Mouse (Mus musculus): ENCODE results near the gene Cdc42ep1. TPM values are rescaled to one million over a fixed set of nuclear protein-coding genes. Genes with fewer than 3 reads are reported as not detected.

Cdc42ep1 gene
- polyA plus RNA-seq, 1 experiment from 2014 or later: 13.0 TPM

DNA sequence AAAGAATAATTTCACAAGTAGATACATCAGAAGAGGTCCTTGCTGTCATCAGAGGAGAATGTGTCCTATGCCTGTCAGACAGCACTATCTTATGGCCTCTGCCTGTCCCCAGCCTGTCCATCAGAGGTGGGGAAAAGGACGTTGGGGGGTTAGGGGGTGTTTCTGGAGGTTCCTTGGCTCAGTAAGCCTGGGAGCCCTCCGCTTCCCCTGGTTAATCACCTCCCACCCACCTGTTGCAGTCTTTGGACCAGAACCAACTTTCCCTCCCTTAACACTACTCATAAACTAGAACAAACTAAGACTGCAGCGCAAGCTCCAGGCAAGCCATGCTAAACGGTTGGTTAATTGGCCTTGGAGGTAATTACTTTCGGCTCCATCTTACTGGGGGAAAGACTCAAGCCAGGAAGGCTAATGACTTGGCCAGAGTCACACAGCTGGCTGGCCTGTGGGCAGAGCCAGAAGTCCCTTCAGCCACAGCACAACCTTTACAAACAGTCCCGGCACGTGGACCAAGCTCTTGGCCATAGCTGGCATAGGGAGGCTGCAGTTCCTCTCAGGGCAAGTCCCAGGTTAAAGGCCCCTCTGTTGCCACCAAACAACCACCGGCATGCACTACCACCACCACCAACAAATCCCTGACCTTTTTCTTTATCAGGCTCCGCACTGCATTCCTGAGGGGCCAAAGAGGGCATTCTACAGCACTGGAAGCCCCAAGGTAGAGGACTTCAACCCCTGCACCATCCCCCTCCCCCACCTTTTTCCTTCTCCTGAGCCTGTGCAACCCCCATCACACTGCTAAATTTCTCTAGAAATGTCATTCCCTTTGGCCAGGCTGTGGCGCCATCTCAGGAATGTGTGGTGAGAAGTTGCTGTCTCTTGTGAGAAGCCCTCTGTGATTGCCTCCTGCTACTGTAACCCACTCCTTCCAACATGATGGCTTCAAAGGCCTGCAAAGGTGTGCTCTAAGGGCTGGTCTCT, 11.4 kb upstream of the Cdc42ep1 start:
- 57% methylated on average over 10 of the region's 10 CpGs for WGBS (ENCODE audit: insufficient replicate concordance)
- Histone ChIP-seq H3K27me3 (peaks cover 11% of the 10 kb centered on the region; the same call in 1 of the 2 replicates), H3K4me3 (replicated peaks) (no peak overlapping the region), H3K4me2 (peak overlapping the region; percentile 26), H3K27ac (replicated peaks) (peak overlapping the region; percentile 77), H3K4me1 (replicated peaks) (peaks cover 52% of the 10 kb centered on the region), H3K9ac (no peak overlapping the region), H3K9me3 (replicated peaks) (no peaks in the 10 kb centered on the region), H3K36me3 (replicated peaks) (no peaks in the 10 kb centered on the region)
- ATAC-seq (ENCODE audit: insufficient read depth): no peak

DNA sequence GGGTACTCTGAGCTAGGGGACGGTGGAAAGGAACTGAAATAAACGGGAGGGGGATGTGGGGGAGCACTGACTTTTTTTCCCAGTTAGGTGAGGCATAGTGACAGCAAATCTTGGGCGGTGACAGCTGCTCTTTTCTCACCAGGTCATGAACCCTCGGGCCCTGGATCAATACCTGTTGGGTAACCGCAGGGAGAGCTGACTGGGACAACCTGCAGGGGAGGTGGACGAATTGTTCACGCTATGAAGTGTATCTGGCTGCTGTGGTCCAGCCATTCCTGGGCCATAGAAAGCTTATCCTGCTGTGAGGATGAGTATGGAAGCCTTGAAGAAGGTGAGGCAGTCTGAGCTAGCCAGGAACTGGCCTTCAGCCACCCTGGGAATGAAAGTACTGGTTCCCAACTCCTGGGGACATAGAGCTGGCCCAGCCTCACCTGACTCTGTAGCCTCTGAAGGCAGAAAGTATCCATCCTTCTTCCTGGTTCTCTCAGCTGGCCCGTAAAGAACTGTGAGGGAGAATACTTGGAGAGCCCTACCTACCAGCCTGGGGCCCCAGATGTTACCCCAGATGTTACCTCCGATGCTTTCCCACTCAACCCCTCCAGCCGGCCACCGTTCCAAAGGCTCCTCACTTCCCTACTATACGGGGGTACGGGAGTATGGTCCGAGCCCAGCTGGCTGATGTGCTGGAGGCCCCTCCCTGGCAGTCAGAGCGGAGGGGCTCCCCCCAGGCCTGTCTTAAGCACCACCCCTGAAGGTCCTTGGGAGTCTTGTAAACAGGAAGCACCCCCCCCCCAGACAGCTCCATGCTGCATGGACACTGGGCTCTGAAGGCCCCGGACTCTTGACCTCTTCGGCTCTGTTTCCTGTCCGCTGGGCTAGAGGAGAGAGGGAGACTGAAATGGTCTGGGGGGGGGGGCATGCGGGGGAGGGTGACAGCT, 10.4 kb upstream of the Cdc42ep1 start:
- peak overlapping the region; percentile 27 for H3K4me2 ChIP-seq
- H3K9me3 ChIP-seq (replicated peaks): no peaks in the 10 kb centered on the region
- peaks cover 11% of the 10 kb centered on the region; the same call in 1 of the 2 replicates for H3K27me3 ChIP-seq
- peaks cover 53% of the 10 kb centered on the region for H3K4me1 ChIP-seq (replicated peaks)
- H3K9ac ChIP-seq: no peak overlapping the region
- ATAC-seq (ENCODE audit: insufficient read depth): peak; percentile 53
- peak overlapping the region; percentile 77 for H3K27ac ChIP-seq (replicated peaks)
- 44% methylated on average over 19 of the region's 19 CpGs for WGBS (ENCODE audit: insufficient replicate concordance)
- no peaks in the 10 kb centered on the region for H3K36me3 ChIP-seq (replicated peaks)
- no peak overlapping the region for H3K4me3 ChIP-seq (replicated peaks)

DNA sequence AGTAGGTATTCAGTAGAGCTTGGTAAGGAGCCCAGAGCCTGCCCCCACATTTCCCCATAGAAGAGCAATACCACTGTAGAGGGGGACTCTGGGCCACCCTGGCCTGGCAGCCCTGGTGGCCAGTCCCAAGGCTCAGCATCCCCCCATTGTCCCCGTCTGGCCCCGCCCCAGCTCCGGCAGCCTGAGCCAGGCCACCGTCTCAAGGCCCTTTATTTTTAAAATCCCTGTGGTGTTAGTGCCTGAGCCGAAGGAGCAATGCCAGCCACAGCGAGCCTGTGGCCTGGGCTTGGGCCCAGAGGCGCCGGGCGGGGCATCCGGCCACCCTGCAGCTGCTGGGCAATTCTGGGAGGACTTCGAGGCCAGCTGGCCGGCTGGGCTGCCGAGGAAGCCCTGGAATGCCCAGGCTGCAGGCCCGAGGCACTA, 9.7 kb upstream of the Cdc42ep1 start:
- no peak overlapping the region for H3K9ac ChIP-seq

DNA sequence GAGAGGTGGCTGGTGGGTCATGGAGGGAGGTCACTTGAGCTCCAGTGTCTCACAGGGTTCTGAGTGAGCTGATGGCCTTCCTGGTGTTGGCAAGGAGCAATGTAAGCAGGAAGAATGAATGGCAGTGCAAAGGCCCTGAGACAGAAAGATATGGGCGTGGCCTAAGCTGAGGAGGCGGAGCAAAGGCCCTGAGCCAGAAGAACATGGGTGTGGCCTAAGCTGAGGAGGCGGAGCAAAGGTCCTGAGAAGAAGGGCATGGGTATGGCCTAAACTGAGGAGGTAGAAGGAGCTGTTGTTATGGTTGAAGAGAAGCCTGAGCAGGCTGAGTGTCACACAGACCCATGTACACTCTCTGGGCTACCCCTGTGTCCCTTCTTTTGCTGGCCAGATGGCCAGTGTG, 8.8 kb upstream of the Cdc42ep1 start:
- Histone ChIP-seq H3K36me3 (replicated peaks) (no peaks in the 10 kb centered on the region), H3K4me1 (replicated peaks) (peaks cover 53% of the 10 kb centered on the region), H3K4me2 (no peak overlapping the region), H3K4me3 (replicated peaks) (no peak overlapping the region), H3K9me3 (replicated peaks) (no peaks in the 10 kb centered on the region), H3K27ac (replicated peaks) (peak overlapping the region; percentile 77), H3K27me3 (0 out of 2 replicates have a peak, but pooled peaks cover 4% of the 10 kb centered on the region), H3K9ac (no peak overlapping the region)
- 63% methylated on average over 3 of the region's 3 CpGs for WGBS (ENCODE audit: insufficient replicate concordance)
- no peak for ATAC-seq (ENCODE audit: insufficient read depth)

More for the DNA sequence above, 9.7 kb upstream of the Cdc42ep1 start:
- Histone ChIP-seq H3K4me3 (replicated peaks) (no peak overlapping the region), H3K4me2 (no peak overlapping the region; the same call in 1 of the 2 replicates), H3K27ac (replicated peaks) (peak overlapping the region; percentile 77), H3K4me1 (replicated peaks) (peaks cover 53% of the 10 kb centered on the region), H3K36me3 (replicated peaks) (no peaks in the 10 kb centered on the region), H3K27me3 (peaks cover 6% of the 10 kb centered on the region; the same call in 1 of the 2 replicates), H3K9me3 (replicated peaks) (no peaks in the 10 kb centered on the region)
- WGBS (ENCODE audit: insufficient replicate concordance): 51% methylated on average over 14 of the region's 14 CpGs
- peak; percentile 32 for ATAC-seq (ENCODE audit: insufficient read depth)

DNA sequence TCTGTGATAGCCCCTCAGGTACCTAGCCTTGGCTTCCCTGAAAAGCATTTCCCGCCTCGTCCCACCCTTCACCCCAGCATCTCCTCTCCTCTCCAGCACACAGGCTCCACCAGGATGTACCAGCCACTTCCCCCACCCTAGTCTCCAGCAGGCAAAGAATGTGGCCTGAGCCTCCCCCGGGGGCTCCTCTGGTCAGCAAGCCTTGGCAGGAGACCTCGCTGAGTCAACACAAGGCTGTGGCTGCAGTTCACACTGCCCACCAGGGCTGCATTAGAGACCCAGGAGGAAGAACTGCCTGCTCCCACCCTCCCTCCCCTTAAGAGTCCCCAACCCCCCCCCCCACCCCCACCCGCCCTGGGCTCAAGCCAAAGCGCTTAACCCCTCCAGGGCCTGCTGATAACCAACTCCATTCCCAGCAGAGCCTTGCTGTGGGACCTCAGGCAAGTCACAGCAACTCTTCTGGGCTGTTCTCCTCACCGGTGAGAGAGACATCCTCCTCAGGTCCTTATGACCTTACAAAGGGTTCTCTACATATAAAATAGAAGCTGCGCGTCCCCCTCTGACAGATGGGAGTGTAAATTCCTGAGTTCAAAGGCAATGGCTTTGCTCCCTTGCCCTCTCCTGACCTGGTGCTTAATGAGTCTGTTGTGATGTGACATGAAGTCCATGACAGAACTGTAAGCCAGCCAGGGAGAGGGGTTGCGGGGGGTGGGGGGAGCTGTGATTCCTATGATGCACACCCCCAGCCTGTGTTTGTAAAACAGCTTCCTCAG, 8.0 kb upstream of the Cdc42ep1 start:
- 43% methylated on average over 10 of the region's 10 CpGs for WGBS (ENCODE audit: insufficient replicate concordance)
- Histone ChIP-seq H3K4me2 (no peak overlapping the region), H3K9ac (no peak overlapping the region), H3K27me3 (no peaks in the 10 kb centered on the region), H3K4me1 (replicated peaks) (peaks cover 53% of the 10 kb centered on the region), H3K36me3 (replicated peaks) (no peaks in the 10 kb centered on the region), H3K9me3 (replicated peaks) (no peaks in the 10 kb centered on the region), H3K27ac (replicated peaks) (peak overlapping the region; percentile 53; the same call in 1 of the 2 replicates), H3K4me3 (replicated peaks) (no peak overlapping the region)
- ATAC-seq (ENCODE audit: insufficient read depth): 0 out of 2 replicates have a peak, but pooled peaks have one; percentile 1

DNA sequence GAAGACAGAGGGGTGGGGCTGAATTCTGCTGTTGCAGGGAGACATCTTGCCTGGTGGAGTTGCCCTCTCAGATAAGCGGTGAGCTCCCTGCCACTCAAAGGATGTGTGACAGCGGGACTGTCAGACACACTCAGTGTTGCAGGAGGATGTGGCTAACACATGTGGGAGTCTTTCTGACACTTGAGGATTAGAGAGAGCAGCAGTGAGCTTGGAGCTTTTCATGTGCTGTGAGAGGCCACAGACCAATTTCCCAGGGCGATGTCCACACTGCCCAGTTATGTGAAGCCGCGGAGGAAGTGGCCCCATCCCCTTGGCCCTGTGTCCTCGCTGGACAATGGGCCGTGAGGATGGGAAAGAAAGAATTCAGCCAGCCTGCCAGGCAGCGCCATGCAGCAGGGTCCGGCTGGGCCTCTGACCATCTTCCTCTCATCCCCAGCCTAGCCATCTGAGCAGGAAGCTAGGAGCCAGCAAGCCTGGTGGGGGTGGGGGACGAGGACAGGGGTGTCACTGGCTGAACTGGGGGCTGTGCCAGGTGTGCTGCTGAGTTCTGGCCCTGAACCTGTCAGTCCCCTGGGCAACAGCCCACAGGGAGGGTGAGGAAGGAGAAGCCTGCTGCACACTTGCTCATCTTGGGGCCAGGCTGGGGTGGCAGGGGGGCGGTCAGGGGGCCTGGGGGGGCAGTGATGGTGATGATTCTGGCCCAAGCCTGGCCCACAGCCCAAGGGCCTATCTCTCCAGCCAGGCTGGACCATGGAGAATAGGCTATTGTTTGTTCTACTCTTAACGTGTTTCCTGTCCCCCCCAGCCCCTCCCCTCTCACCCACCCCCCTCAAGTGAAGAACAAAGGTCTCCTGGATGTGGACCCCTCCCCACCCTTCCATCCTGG, 7.0 kb upstream of the Cdc42ep1 start:
- 0 out of 2 replicates have a peak, but pooled peaks have one; percentile 5 for ATAC-seq (ENCODE audit: insufficient read depth)
- no peaks in the 10 kb centered on the region for H3K9me3 ChIP-seq (replicated peaks)
- 11% methylated on average over 12 of the region's 12 CpGs for WGBS (ENCODE audit: insufficient replicate concordance)
- H3K4me1 ChIP-seq (replicated peaks): peaks cover 60% of the 10 kb centered on the region
- no peak overlapping the region; the same call in 1 of the 2 replicates for H3K4me2 ChIP-seq
- no peaks in the 10 kb centered on the region for H3K36me3 ChIP-seq (replicated peaks)
- H3K27ac ChIP-seq (replicated peaks): peak overlapping the region; percentile 53
- no peak overlapping the region for H3K9ac ChIP-seq
- H3K27me3 ChIP-seq: peaks cover 10% of the 10 kb centered on the region
- H3K4me3 ChIP-seq (replicated peaks): no peak overlapping the region

DNA sequence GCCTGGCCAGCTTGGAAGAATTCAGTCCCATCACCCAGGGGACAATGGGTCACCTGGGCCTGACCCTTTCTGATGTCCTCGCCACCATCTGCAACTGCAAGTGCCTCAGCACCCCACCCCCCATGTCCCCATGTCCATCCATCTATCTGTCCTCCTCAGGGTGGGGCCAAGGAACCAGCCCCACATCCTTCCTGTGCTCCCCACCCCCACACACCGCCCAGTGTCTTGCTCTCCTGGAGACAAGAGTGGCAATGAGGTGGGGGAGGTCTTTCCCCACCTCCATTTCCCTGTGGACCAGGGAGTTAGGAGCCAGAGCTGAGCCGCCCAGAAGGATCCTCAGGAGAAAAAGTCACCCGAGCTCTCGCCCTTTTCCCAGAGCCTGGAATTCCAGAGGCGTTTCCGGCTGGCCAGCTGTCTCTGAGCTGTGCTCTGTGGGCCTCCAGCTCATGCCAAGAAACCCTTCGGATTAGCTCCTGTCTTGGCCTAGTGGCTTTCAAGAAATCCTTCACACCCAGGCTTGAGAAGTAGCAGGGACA, 6.3 kb upstream of the Cdc42ep1 start:
- Histone ChIP-seq H3K4me2 (no peak overlapping the region), H3K36me3 (replicated peaks) (no peaks in the 10 kb centered on the region), H3K27me3 (peaks cover 17% of the 10 kb centered on the region), H3K4me3 (replicated peaks) (no peak overlapping the region), H3K4me1 (replicated peaks) (peaks cover 61% of the 10 kb centered on the region), H3K9me3 (replicated peaks) (no peaks in the 10 kb centered on the region), H3K9ac (no peak overlapping the region), H3K27ac (replicated peaks) (peak overlapping the region; percentile 53)
- no peak for ATAC-seq (ENCODE audit: insufficient read depth)
- 55% methylated on average over 8 of the region's 8 CpGs for WGBS (ENCODE audit: insufficient replicate concordance)

DNA sequence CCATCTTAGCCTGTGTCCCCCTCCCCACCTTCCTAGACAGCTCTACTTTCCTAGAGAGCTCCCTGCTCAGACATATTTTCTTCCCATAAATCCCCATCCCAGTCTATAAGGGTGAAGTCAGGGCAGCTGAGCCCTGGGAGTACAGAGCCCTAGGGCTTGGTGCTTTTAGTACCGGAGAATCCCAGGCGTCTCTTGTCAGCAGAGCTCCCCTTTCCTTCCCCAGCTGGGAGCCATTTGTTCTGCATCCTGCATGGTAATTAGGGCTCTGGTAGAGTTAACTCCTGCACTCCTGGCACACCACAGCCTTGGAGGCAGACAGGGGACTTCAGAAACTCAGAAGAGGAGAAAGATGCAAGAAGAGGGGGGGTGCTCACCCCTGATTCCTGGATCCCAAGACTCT, 2.7 kb upstream of the Cdc42ep1 start:
- H3K27me3 ChIP-seq: peaks cover 53% of the 10 kb centered on the region
- H3K9me3 ChIP-seq (replicated peaks): no peaks in the 10 kb centered on the region
- no peak overlapping the region for H3K4me2 ChIP-seq
- H3K4me3 ChIP-seq (replicated peaks): no peak overlapping the region
- peak overlapping the region; percentile 30; the same call in 1 of the 2 replicates for H3K27ac ChIP-seq (replicated peaks)
- peaks cover 52% of the 10 kb centered on the region for H3K4me1 ChIP-seq (replicated peaks)
- no peak for ATAC-seq (ENCODE audit: insufficient read depth)
- 31% methylated on average over 2 of the region's 2 CpGs for WGBS (ENCODE audit: insufficient replicate concordance)
- H3K36me3 ChIP-seq (replicated peaks): no peaks in the 10 kb centered on the region
- H3K9ac ChIP-seq: no peak overlapping the region

DNA sequence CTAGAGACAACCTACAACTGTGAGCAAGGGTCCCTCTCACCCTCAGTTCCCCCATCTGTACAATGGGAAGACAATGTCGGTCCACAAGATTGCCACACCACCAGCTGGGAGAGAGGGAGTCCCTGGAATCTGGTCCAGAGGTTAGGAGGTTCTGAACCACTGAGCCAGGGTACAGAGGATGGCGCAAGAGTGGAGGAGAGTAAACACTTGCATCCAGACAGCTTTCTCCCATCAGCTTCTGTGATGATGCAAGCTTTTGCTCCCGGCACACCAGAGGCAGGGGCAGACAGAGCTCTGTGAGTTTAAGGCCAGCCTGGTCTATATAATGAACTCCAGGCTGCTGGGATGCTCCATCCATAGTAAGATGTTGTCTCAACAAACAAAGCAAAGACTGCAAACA, 2.2 kb upstream of the Cdc42ep1 start:
- 50% methylated on average over 3 of the region's 3 CpGs for WGBS (ENCODE audit: insufficient replicate concordance)
- Histone ChIP-seq H3K9me3 (replicated peaks) (no peaks in the 10 kb centered on the region), H3K9ac (no peak overlapping the region), H3K36me3 (replicated peaks) (no peaks in the 10 kb centered on the region), H3K27me3 (peaks cover 58% of the 10 kb centered on the region), H3K4me3 (replicated peaks) (no peak overlapping the region), H3K27ac (replicated peaks) (peak overlapping the region; percentile 41; the same call in 1 of the 2 replicates), H3K4me2 (no peak overlapping the region), H3K4me1 (replicated peaks) (peaks cover 51% of the 10 kb centered on the region)
- peak; percentile 57 for ATAC-seq (ENCODE audit: insufficient read depth)
